Mouse (Mus musculus): Measurements from ENCODE around the gene Prrx2. TPM values are rescaled to one million over a fixed set of nuclear protein-coding genes. Genes with fewer than 3 reads are reported as not detected.
"Not testable (repeated sequence)": the region's sequence is repeated elsewhere in the genome, so short reads cannot be mapped to it uniquely, and the experiment has no call there.

Gene Prrx2
- polyA plus RNA-seq, 1 experiment from 2014 or later = 107 TPM

- Histone ChIP-seq H3K4me3 (peak overlapping the region; percentile 32), H3K27ac (no peak overlapping the region), H3K9ac (peak overlapping the region; percentile 63), H3K36me3 (no peaks in the 10 kb centered on the region), H3K27me3 (no peaks in the 10 kb centered on the region), H3K9me3 (no peaks in the 10 kb centered on the region), H3K4me2 (peak overlapping the region; percentile 71), H3K4me1 (peaks cover 31% of the 10 kb centered on the region)
- 30% methylated on average over 12 of the region's 12 CpGs for WGBS
- ATAC-seq (ENCODE audit: insufficient number of reproducible peaks, insufficient read depth, low FRiP score, low TSS enrichment, low read depth) = no peak
Measured at GRCm38 (mm10) chr2:30928893-30929482, 94.2 kb downstream of the Prrx2 start.

GRCm38 (mm10) chr2:30929483-30930045, 94.8 kb downstream of the Prrx2 start, which contains the start of gene Ptges:
TSS of gene Ptges (minus strand) at chr2:30929863.
- H3K4me1 ChIP-seq = peaks cover 31% of the 10 kb centered on the region
- peak within 1 kb of the TSS; percentile 32 for H3K4me3 ChIP-seq
- WGBS = 2% methylated on average over 23 of the region's 23 CpGs
- H3K36me3 ChIP-seq = no peaks in the 10 kb centered on the region
- ATAC-seq (ENCODE audit: insufficient number of reproducible peaks, insufficient read depth, low FRiP score, low TSS enrichment, low read depth) = peak; percentile 54; the same call in 1 of the 2 replicates
- H3K4me2 ChIP-seq = peak within 1 kb of the TSS; percentile 71
- H3K9me3 ChIP-seq = no peaks in the 10 kb centered on the region
- peak within 1 kb of the TSS; percentile 63 for H3K9ac ChIP-seq
- no peaks in the 10 kb centered on the region for H3K27me3 ChIP-seq
- H3K27ac ChIP-seq = peak within 1 kb of the TSS; percentile 16; the same call in 1 of the 2 replicates

- not testable (repeated sequence) for H3K9ac ChIP-seq; H3K27me3 ChIP-seq; H3K4me3 ChIP-seq; H3K36me3 ChIP-seq; H3K4me2 ChIP-seq; ATAC-seq (ENCODE audit: insufficient number of reproducible peaks, insufficient read depth, low FRiP score, low TSS enrichment, low read depth); H3K9me3 ChIP-seq; H3K27ac ChIP-seq
- peaks cover 31% of the 10 kb centered on the region for H3K4me1 ChIP-seq
- WGBS = 89% methylated on average over 2 of the region's 2 CpGs
Measured at GRCm38 (mm10) chr2:30930846-30931245, 96.1 kb downstream of the Prrx2 start.

Other genes starting within 250 kb of the Prrx2 start
- 1.9 and 2.0 TPM in 2 replicates for gene Cstad, start 239.9 kb upstream of the Prrx2 start, polyA plus RNA-seq (2015; fragmentation: Nextera tagmentation; extraction: Ambion mirVana)
- gene 1700001O22Rik, start 31.3 kb upstream of the Prrx2 start, polyA plus RNA-seq (2015; fragmentation: Nextera tagmentation; extraction: Ambion mirVana) = 2.8 and 2.9 TPM in 2 replicates
- gene Ntmt1, start 27.1 kb upstream of the Prrx2 start, polyA plus RNA-seq (2015; fragmentation: Nextera tagmentation; extraction: Ambion mirVana) = 94.9 and 105 TPM in 2 replicates
- gene Asb6, start 4.6 kb upstream of the Prrx2 start, polyA plus RNA-seq (2015; fragmentation: Nextera tagmentation; extraction: Ambion mirVana) = 39.5 and 47.3 TPM in 2 replicates
- gene Ptges, start 94.9 kb downstream of the Prrx2 start, polyA plus RNA-seq (2015; fragmentation: Nextera tagmentation; extraction: Ambion mirVana) = 15.8 and 19.8 TPM in 2 replicates
- gene Tor1b, start 118.0 kb downstream of the Prrx2 start, polyA plus RNA-seq (2015; fragmentation: Nextera tagmentation; extraction: Ambion mirVana) = 37.2 and 37.6 TPM in 2 replicates
- gene Tor1a, start 133.0 kb downstream of the Prrx2 start, polyA plus RNA-seq (2015; fragmentation: Nextera tagmentation; extraction: Ambion mirVana) = 80.0 and 85.2 TPM in 2 replicates
- 64.2 and 70.1 TPM in 2 replicates for gene BC005624, start 147.2 kb downstream of the Prrx2 start, polyA plus RNA-seq (2015; fragmentation: Nextera tagmentation; extraction: Ambion mirVana)
- gene Usp20, start 147.3 kb downstream of the Prrx2 start, polyA plus RNA-seq (2015; fragmentation: Nextera tagmentation; extraction: Ambion mirVana) = 23.5 and 25.6 TPM in 2 replicates

Measured in embryonic facial prominence, embryonic 13.5 days (tissue).